Mouse (Mus musculus) WW6 (cell line): ENCODE data around the gene Smurf1.

Experiments used
- DNase-seq: peaks from one replicate; pipeline ENCODE4 v3.0.0-alpha.2; 2013; ENCODE audit warnings: low read depth, low spot score

Smurf1 gene

GRCm38 (mm10) chr5:144914433-144914906, 51.2 kb downstream of the Smurf1 start:
- DNase-seq = no peak

GRCm38 (mm10) chr5:144913923-144914322, 51.7 kb downstream of the Smurf1 start:
- no peak for DNase-seq

- no peak for DNase-seq
Observed at GRCm38 (mm10) chr5:144913361-144913760, 52.3 kb downstream of the Smurf1 start.

- DNase-seq = no peak
Observed at GRCm38 (mm10) chr5:144912519-144913310, 52.9 kb downstream of the Smurf1 start.

DNA sequence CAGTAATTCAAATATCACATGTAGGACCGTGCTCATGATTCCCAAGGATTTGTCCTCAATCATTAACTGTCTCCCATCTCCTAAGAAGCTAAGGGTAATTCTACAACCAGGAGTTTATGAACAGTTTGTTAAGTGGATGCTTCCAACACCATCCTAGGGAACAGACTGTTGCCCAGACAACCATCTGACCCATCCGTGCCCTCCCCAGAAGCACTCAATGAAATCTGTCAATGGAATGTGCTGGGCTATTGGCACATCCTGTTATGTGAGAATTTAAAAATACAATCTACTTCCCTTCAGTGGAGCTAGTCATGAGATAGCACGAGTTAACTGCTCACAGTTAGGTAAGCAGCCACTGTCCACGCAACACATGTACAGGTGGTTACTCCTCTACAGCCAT, 56.1 kb downstream of the Smurf1 start:
- DNase-seq = no peak

DNA sequence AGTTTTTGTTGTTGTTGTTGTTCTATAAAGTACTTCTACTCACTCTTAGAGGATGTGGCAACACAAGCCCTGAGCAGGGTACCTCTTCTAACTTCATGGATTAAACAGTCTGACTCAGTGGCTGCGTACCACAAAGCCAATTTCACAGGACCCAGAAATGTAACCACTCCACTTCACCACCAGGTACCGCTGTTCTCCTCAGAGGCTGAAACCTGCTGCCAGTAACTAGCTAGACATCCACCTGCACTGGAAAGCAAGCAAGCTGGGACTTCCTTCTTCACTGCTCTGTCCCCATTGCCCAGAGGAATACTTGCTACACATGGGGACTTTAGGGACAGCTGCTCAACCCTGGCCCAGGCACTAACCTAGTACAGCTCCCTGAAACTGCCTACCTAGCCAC, 58.1 kb downstream of the Smurf1 start:
- DNase-seq = no peak

DNA sequence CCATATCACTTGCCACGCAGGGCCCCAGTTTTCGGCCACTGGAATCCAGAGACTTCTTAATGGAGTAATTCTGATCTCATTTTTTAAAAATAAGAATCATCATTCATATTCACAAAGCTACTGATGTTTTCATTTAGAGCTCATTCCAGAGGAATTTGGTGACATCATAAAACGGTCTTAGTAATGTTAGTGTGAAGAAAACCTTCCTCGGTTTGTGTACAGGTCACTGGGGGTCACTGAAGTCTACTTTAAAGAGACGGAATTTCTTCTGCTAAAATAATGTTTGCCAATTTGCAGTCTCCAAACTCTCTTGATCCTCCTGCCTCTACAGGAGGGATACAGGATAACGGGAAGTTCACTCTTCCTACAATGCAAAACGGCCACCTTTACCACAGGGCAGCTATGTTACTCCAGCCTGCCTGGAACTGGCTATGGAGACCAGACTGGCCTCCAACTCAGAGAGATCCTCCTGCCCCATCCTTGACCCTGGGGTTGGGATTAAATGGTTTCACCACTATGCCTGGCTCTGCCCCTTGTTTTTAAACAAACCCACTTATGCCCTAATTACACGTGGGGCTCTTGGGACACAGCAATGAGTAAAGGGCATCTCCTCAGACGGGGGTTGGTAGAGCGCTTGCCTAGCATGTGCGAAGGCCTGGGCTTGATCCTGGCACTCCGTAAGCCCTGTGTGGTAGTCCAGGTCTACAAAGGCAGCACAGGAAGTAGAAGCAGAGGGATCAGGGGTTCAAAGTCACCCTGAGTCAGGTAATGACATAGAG, 61.1 kb downstream of the Smurf1 start:
- no peak for DNase-seq

- no peak for DNase-seq
Observed at GRCm38 (mm10) chr5:144901791-144902190, 63.9 kb downstream of the Smurf1 start.

DNA sequence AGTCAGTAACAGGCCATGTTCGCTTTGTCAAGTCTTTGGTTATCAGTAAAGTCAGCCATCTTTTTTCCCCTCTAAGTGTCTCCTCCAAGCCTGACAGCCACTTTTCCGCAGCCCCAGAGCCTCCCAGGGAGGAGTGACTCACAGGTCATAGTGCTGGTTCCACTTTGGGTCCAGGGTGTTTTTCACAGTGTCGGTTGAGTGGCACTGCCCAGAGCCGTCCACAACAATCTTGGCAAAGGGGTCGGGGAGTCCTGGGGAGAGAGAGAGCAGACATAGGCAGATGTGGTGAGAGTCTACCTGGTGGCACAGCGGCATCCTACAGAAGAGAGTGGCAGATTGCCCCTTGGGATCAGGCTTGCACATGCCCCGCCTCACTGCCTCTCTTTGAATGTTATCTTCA, 64.6 kb downstream of the Smurf1 start:
- DNase-seq = no peak

- DNase-seq = no peak
Observed at GRCm38 (mm10) chr5:144898448-144899052, 67.1 kb downstream of the Smurf1 start.

- DNase-seq = no peak
Observed at GRCm38 (mm10) chr5:144897881-144898280, 67.8 kb downstream of the Smurf1 start.

DNA sequence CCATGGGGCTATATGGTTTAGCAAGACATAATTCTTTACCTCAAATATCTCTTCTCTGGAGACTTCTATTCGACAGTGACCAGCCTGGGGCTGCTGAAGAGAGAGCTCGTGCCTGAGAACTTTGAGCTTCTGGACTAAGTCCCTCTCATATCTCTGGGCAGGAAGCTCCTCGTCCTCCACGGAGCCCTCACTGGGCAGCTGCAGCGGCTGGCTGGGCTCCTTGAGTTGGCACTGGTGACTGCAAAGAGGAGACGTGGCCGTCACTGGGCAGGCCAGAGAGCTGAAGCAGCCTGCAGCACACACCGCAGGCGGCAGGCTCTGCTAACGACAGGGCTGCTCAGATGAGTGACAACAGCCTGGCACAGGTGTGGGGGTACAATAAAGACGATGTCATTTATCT, 74.4 kb downstream of the Smurf1 start:
- no peak for DNase-seq

- no peak for DNase-seq
Observed at GRCm38 (mm10) chr5:144885968-144886650, 79.5 kb downstream of the Smurf1 start.

DNA sequence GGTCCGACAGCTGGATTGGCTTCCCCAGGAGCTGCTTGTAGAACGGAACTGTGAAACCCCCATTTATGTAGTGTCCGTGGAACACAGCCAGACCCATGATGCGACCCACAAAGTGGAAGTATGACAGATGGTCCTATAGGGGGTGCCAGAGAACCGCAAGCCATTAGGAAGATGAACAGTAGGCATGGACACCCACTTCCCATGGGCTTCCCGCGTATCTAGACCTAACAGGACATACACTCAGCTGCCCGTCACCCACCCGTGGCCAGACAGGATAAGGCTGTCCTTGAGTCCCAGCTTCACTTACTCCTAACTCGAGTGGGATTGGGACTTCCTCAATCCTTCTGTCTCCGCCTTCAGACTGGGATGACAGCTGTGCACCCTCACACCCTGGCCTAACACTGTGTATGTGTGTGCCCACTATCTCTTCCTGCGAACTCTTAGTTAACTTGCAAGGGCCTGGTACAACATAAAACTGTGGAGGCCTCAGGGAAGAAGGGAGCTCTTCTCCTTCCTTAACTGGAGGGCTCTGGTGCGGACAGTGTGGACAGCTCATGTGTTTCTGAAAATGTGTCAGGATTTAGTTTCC, 80.9 kb downstream of the Smurf1 start:
- no peak for DNase-seq

DNA sequence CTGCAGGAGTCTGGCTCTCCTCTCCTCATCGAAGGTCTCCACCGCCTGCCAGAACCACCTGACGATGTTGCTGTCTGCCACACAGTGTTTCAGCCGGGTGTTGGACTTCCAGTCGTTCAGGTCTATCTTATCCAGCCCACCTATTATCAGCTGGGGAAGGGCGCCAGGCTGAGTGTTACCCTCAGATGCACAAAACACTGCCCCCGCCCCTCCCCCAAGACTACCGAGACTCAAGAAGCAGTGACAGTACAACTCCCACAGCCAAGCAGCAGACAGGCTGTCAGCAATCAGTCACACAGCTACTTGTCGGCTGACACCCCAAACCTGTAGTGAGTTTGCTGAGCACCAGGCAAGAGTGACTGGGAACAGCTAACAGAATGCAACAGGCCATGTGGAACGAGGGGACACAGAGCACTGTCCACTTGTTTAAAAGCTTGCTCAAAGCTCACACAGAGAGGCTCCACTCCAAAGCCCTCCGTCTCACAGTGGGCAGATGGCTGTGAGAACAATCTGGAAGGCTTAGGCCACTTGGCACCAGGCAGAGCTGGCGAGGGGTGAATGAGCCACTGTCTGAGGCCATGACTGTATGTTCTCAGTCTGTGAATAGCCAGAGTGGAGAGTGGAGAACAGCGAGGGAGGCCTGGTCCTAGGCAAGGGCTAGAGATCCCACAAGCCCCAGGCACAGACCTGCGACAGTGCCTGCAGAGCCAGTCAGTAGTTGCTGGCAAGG, 83.8 kb downstream of the Smurf1 start:
- no peak for DNase-seq

DNA sequence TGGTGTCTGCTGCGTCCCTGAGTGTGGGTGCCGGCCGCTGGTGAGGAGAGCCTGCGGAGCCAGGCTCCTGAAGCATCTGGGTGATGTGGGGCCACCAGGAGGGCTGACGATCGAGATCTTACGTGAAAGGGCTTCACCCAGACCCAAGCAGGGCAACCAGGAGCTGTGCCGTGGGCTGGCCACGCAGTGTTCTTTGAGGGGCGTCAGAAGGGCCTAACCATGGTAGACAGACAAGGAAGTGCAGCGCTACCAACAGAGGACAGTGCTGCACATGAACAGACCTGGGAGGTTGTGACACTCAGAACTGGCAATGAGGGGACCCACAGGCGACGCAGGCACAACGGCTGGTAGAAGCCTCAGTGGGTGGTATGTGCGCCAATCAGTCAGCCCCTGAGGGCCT, 88.6 kb downstream of the Smurf1 start:
- no peak for DNase-seq

DNA sequence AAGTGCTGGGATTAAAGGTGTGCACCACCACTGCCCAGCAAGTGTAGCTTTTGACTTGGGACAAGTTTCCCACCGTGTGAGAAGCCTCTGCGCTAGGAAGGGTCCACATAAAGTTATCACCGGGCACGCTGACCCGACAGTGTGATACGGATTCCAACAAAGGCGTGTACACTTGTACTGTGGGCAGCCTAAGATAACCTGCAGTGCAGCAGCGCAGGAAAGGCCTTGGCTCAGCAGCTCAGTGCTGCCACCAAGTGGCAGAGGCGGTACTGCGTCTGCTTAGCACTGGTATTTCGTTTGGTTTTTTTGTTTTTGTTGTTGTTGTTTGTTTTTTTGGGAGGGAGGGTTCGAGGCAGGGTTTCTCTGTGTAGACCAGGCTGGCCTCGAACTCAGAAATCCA, 89.8 kb downstream of the Smurf1 start:
- peak; percentile 53 for DNase-seq

DNA sequence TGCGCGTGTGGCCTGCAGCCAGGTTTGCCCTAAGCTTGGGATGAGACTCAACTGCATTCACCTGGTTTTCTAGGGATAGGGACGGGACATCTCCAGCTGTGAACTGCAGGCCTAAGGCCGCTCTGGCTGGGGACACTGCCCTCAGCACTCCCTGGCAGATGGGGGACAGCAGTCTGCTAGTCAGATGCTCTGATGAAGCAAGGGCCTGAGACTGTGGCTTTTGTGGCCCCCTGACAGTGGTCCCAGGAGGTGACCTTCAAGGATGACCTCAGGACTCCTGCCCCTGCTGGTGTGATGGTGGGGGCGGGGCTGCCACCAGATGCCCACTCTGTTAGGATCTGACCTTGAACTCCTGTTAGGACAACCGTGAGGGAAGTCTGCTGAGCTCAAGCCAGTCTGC, 90.4 kb downstream of the Smurf1 start:
- DNase-seq = no peak

DNA sequence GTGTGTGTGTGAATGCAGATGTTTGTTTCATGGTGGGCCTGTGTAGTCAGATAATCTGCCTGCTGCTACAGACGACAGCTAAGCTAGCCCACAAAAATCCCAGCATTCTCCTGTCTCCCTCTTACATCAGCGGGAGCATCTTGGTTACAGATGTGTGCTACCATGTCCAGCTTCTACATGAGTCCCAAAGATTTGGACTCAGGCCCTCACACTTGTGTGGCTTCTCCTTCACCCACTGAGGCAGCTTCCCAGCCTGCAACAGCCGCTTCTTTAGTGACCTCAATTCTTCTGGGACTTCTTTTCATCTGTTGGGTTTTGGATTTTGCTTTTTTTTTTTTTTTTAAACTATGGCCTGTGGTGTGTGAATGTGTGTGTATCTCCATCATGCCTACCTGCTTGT, 92.8 kb downstream of the Smurf1 start:
- DNase-seq = no peak

DNA sequence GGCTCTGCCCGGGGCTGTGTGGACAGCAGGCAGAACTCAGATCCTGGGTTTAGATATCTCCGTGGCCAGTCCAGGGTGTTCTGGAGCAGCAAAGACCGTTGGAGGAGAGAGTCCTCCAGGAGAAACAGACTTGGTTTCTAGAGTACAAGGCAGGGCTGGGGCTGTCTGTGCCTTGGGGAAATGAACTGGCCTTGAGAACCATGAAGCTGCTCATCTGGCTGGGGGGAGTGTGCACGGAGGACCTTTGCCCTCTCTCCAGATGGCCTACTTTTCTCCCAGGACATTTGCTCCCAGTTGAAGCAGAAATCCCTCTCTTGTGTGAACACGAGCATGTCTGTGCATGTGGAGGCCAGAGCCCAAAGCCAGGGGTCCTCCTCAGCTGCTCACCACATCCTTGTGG, 93.3 kb downstream of the Smurf1 start:
- no peak for DNase-seq

- DNase-seq = no peak
Observed at GRCm38 (mm10) chr5:144871775-144872174, 93.9 kb downstream of the Smurf1 start.
